Mouse (Mus musculus) heart, postnatal 0 days (tissue): ENCODE results near the gene Gpr149. TPM values are rescaled to one million over a fixed set of nuclear protein-coding genes. Genes with fewer than 3 reads are reported as not detected.

ENCODE experiments used
- ATAC-seq: fragments of 200-750 bp; cut with Nextera tagmentation; 2 replicates; pipeline ENCODE4 v1.8.0; 2017; ENCODE audit warnings: low read depth, moderate number of reproducible peaks, moderate library complexity; ENCODE audit not compliant: insufficient read depth
- DNase-seq: peaks from one replicate; pipeline ENCODE4 v3.0.0-alpha.2; 2016; ENCODE audit warnings: low spot score
- H3K27ac ChIP-seq: fragments of 300-500 bp; sonication (generic); 2 replicates; pipeline ENCODE4 v1.5.1; 2014; ENCODE audit warnings: low read depth, mild to moderate bottlenecking
- H3K27me3 ChIP-seq: fragments of 300-500 bp; sonication (generic); 2 replicates; pipeline ENCODE4 v1.6.1; 2014; ENCODE audit warnings: low read length, mixed read lengths; ENCODE audit not compliant: control insufficient read depth, insufficient read depth
- H3K36me3 ChIP-seq: fragments of 300-500 bp; sonication (generic); replicated peaks from 2 replicates; pipeline ENCODE4 v1.6.1; 2014; ENCODE audit warnings: low read length, mixed read lengths; ENCODE audit not compliant: control insufficient read depth, insufficient read depth
- H3K4me1 ChIP-seq: fragments of 300-500 bp; sonication (generic); 2 replicates; pipeline ENCODE4 v1.6.1; 2014; ENCODE audit warnings: antibody characterized with exemption; ENCODE audit not compliant: control insufficient read depth, insufficient read depth
- H3K4me2 ChIP-seq: fragments of 300-500 bp; sonication (generic); 2 replicates; pipeline ENCODE4 v1.6.1; 2014; ENCODE audit warnings: low read depth, mild to moderate bottlenecking, low read length, moderate library complexity
- H3K4me3 ChIP-seq: fragments of 300-500 bp; sonication (generic); 2 replicates; pipeline ENCODE4 v1.5.1; 2014; ENCODE audit warnings: low read depth, low read length
- H3K9ac ChIP-seq: fragments of 300-500 bp; sonication (generic); replicated peaks from 2 replicates; pipeline ENCODE4 v1.6.1; 2014; ENCODE audit warnings: low read depth, low read length, mixed read lengths
- H3K9me3 ChIP-seq: fragments of 300-500 bp; sonication (generic); replicated peaks from 2 replicates; pipeline ENCODE4 v1.6.1; 2016; ENCODE audit warnings: low read length; ENCODE audit not compliant: control insufficient read depth
- CTCF ChIP-seq: IDR thresholded peaks from 2 replicates; pipeline ENCODE4 v1.5.1; 2016; ENCODE audit warnings: antibody characterized with exemption, control low read depth, low read depth
- EP300 ChIP-seq: IDR thresholded peaks from 2 replicates; pipeline ENCODE4 v1.6.1; 2016; ENCODE audit warnings: antibody characterized with exemption, low read depth
- WGBS: fragments of 180-500 bp; shearing (Covaris S2); extraction: QIAGEN DNeasy Blood & Tissue Kit; methylation state at CpG from one replicate; pipeline ENCODE4 v1.1.7; 2014; 5-methylcytosine and 5-hydroxymethylcytosine counted together
- polyA plus RNA-seq: library from polyadenylated mRNA; unstranded; fragments of >200 nt; fragmentation: Nextera tagmentation; extraction: Ambion mirVana; gene quantifications from 2 replicates; pipeline ENCODE4 v1.2.1, GENCODE M21; 2015
- total RNA-seq: library from RNA; depleted of rRNA; stranded (reverse); fragments of >200 nt; gene quantifications from 2 replicates; pipeline ENCODE4 v1.2.3, GENCODE M21; 2014; ENCODE audit warnings: low replicate concordance; rRNA removed

Gpr149 gene
- total RNA-seq: not detected in 2 replicates
- not detected in 2 replicates for polyA plus RNA-seq

DNA sequence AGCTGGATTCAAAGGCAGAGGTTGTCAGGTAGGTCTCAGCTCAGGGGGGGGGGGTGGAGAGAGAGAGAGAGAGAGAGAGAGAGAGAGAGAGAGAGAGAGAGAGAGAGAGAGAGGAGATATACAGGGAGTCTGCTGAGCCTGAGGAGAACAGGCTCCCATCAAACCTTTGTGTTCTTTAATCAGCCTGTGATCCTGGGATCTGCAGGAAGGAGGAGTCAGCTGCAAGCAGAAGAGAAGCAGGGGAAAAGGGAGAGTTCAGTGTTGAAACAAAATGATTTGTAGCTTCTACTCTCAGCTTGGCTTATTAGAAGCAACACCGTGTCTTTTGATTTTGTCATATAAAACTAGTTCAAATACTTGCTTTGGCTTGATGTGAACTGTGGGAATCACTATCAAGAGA lies at the start of gene Gpr149:
Gene Gpr149, minus strand, starts transcription at position 168 of the 400 bp plus-strand sequence.
- TF ChIP-seq EP300 (no peak), CTCF (no peak)
- Histone ChIP-seq H3K27me3 (peaks cover 9% of the 10 kb centered on the region; the same call in 1 of the 2 replicates), H3K4me1 (0 out of 2 replicates have a peak, but pooled peaks cover 4% of the 10 kb centered on the region), H3K27ac (no peak within 1 kb of the TSS), H3K4me2 (peak within 1 kb of the TSS; percentile 58), H3K9me3 (no peaks in the 10 kb centered on the region), H3K4me3 (peak within 1 kb of the TSS; percentile 28), H3K36me3 (no peaks in the 10 kb centered on the region), H3K9ac (no peak within 1 kb of the TSS)
- DNase-seq (no peak), ATAC-seq (no peak)
- WGBS: 80% methylated on average over 1 of the region's 1 CpGs

DNA sequence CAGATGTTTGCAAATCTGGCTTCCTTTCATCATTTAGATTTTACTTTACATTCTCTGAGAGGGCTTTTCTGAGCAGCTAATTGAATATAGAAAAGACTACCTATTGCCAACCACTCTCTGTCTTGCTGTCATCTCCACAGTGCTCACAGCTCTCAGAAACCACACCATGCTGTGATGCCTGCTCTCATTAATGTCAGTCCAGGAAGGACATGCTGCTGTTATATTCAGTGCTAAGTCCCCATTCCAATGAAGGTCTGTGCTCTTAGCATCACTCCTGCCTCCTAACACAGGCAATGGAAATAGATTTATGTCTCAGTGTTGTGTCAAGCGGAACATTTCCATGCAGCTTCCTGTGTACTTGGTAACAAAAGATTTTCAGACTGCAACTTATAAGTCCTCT lies 45.6 kb upstream of the Gpr149 start:
- no peak for ATAC-seq
- WGBS: 75% methylated on average over 1 of the region's 1 CpGs
- H3K9me3 ChIP-seq: no peaks in the 10 kb centered on the region
- DNase-seq: no peak
- no peak overlapping the region for H3K9ac ChIP-seq
- H3K4me3 ChIP-seq: no peak overlapping the region
- H3K4me2 ChIP-seq: no peak overlapping the region
- no peak overlapping the region for H3K27ac ChIP-seq
- TF ChIP-seq CTCF: no peak
- no peak for TF ChIP-seq EP300
- no peaks in the 10 kb centered on the region for H3K27me3 ChIP-seq
- no peaks in the 10 kb centered on the region for H3K4me1 ChIP-seq
- no peaks in the 10 kb centered on the region for H3K36me3 ChIP-seq

DNA sequence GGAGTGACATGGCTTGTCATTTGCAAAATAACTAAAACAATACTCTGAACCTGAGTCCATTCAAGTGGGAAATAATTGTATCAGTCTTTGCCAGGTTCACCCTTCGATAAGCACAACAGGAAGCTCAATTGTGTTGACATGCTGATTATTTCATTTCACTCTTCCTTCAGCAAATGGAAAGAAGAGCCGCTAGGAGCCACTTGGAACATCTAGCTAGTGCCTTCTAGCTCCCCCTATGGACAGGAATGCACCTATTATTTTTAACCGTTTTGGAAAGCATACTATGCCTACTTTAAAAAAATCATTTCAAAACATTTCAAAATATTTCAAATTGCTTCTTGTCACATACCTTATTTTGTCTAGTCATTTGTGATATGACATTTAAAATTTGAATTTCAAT lies 5.9 kb upstream of the Gpr149 start:
- Histone ChIP-seq H3K27ac (no peak overlapping the region), H3K4me3 (no peak overlapping the region), H3K9me3 (no peaks in the 10 kb centered on the region), H3K27me3 (no peaks in the 10 kb centered on the region), H3K4me2 (no peak overlapping the region), H3K36me3 (no peaks in the 10 kb centered on the region), H3K9ac (no peak overlapping the region), H3K4me1 (no peaks in the 10 kb centered on the region)
- 47% methylated on average over 3 of the region's 3 CpGs for WGBS
- DNase-seq: no peak
- TF ChIP-seq EP300 (no peak), CTCF (no peak)
- ATAC-seq: no peak

DNA sequence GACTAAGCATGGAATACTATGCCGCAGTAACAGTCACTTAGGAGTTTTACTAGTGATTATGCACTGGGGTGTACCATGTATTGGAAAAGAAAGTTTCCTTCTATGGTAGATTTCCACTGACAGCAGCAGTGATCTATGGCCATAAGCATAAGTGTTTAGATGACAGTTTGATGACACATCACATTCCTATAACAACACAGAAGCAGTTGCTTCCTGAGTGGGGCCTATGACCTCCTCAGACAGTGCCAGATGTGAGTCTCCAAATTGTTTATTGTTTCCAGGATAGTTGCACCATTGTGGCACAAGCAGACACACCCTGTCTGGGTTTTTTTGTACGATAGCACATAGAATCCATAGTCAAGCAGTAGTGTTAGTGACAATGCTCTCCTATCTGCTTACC lies 991 bp upstream of the Gpr149 start:
- H3K4me1 ChIP-seq: 0 out of 2 replicates have a peak, but pooled peaks cover 4% of the 10 kb centered on the region
- no peaks in the 10 kb centered on the region for H3K9me3 ChIP-seq
- H3K27me3 ChIP-seq: peaks cover 9% of the 10 kb centered on the region; the same call in 1 of the 2 replicates
- no peak overlapping the region for H3K9ac ChIP-seq
- H3K36me3 ChIP-seq: no peaks in the 10 kb centered on the region
- DNase-seq (no peak), ATAC-seq (no peak)
- H3K4me2 ChIP-seq: no peak overlapping the region
- H3K27ac ChIP-seq: no peak overlapping the region
- TF ChIP-seq CTCF (no peak), EP300 (no peak)
- H3K4me3 ChIP-seq: no peak overlapping the region
- 78% methylated on average over 2 of the region's 2 CpGs for WGBS

DNA sequence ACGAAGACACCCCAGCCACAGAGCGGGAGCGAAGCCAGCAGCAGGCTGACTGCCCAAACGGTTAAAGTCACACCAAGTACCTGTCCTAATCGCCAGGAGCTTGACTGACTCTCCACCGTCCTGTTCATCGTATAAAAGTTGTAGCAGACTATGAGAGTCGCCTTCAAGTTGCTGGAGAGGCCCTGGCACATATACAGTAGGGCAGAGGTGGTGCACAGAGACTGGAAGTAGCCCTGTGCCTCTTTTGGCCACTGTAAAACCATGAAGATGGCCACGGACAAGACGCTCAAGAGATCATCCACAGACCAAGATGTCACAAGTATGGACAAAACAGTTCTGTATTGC lies 921 bp downstream of the Gpr149 start:
- TF ChIP-seq CTCF (no peak), EP300 (no peak)
- H3K4me2 ChIP-seq: peak overlapping the region; percentile 58
- DNase-seq: no peak
- H3K36me3 ChIP-seq: no peaks in the 10 kb centered on the region
- ATAC-seq: no peak
- WGBS: 12% methylated on average over 10 of the region's 10 CpGs
- H3K27ac ChIP-seq: no peak overlapping the region
- H3K9me3 ChIP-seq: no peaks in the 10 kb centered on the region
- no peak overlapping the region for H3K9ac ChIP-seq
- 0 out of 2 replicates have a peak, but pooled peaks cover 4% of the 10 kb centered on the region for H3K4me1 ChIP-seq
- H3K4me3 ChIP-seq: peak overlapping the region; percentile 28
- peaks cover 9% of the 10 kb centered on the region; the same call in 1 of the 2 replicates for H3K27me3 ChIP-seq
